Mouse (Mus musculus): ENCODE measurements at regions not wholly inside any gene's neighbourhood (a gene's known extent, or its start where the extent isn't known, plus 50 kb on each side); places are given as distances from the start of the nearest gene placed in this dataset.
A peak's percentile ranks its signal among the peaks of the same experiment; 100 is the strongest.

DNA sequence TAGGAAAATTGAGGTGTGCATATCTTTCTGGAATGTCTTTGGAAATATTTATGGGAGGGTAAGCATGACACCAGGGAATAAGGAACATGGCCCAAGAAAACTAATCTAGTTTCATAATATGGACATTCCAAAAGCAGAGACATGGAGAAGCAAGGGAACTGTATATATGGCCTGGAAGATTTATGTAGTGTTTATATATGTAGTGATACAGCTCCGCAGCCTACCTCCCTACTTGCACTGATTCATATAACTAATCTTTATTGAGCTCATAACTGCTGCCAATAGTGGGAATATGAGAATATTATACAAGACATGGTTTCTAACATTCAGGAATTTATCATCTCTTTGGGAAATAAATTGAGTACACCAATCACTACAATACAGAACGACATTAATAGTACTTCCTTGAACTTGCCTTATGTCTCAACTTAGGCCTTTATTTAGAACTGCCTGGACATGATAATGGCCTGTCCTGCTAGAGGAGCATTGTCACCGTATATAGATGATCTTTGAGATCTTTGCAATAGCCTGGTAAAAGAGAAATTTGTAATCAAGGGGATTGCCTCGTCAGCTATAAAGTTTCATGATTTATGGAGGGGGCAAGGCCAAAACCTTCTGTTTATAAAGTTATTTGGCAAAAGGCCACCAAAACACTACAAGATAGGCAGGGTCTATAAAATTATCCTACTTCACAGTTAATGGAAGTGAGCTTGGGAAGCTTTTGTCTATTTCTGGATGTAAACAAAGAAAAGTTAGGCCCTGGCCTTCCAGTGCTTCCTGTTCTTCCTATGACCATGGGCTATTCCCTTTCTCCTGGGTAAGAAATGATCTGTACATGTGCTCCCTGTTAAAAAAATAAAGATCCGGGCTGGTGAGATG is 213.4 kb upstream of the Dcbld2 start:
- no peak for TF ChIP-seq CTCF (IDR thresholded peaks at IDR 0.05)
- DNase-seq (ENCODE audit: low spot score) (no peak), ATAC-seq (ENCODE audit: low FRiP score) (no peak)
- H3K27ac ChIP-seq (ENCODE audit: low read depth, low read length): no peak overlapping the region
- no peaks in the 10 kb centered on the region for H3K9me3 ChIP-seq (ENCODE audit: low read length)
- H3K4me1 ChIP-seq (ENCODE audit: insufficient read depth, low read length): no peaks in the 10 kb centered on the region
- H3K9ac ChIP-seq (replicated peaks; ENCODE audit: low read length, poor library complexity, severe bottlenecking): no peak overlapping the region
- no peak overlapping the region for H3K4me3 ChIP-seq (ENCODE audit: low read depth, low read length)
- H3K36me3 ChIP-seq (ENCODE audit: insufficient read depth, low read length): no peaks in the 10 kb centered on the region
- 90% methylated on average over 5 of the region's 5 CpGs for WGBS
- no peak overlapping the region for H3K4me2 ChIP-seq (ENCODE audit: low read depth, low read length, poor library complexity, severe bottlenecking)
- H3K27me3 ChIP-seq (ENCODE audit: insufficient read depth, low read length): no peaks in the 10 kb centered on the region

DNA sequence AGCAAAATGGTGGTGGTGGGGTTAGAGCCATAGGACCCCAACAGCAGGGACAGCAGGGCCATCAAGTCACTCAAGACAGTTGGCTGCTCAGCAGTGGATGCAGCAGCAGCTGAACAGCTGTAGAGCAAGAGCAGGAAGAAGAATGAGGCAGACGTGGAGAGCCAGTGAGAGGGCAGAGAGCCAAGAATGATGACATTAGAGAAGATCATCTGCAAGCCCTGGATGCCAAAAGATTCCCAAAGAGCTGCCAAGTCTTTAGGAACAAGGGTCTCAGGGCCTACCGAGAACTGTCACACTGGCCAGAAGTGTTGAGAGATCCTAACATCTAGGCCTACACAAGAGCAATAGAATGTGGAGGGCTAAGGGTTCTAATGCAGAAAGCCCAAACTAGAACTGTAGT is 196.4 kb upstream of the Dcbld2 start:
- DNase-seq (ENCODE audit: low spot score) (peak; percentile 21), ATAC-seq (ENCODE audit: low FRiP score) (no peak)
- Histone ChIP-seq H3K27ac (ENCODE audit: low read depth, low read length) (no peak overlapping the region), H3K4me3 (ENCODE audit: low read depth, low read length) (no peak overlapping the region), H3K36me3 (ENCODE audit: insufficient read depth, low read length) (no peaks in the 10 kb centered on the region), H3K27me3 (ENCODE audit: insufficient read depth, low read length) (no peaks in the 10 kb centered on the region), H3K9me3 (ENCODE audit: low read length) (no peaks in the 10 kb centered on the region), H3K4me1 (ENCODE audit: insufficient read depth, low read length) (no peaks in the 10 kb centered on the region), H3K9ac (replicated peaks; ENCODE audit: low read length, poor library complexity, severe bottlenecking) (no peak overlapping the region), H3K4me2 (ENCODE audit: low read depth, low read length, poor library complexity, severe bottlenecking) (no peak overlapping the region)
- WGBS: 75% methylated on average over 2 of the region's 2 CpGs
- no peak for TF ChIP-seq CTCF (IDR thresholded peaks at IDR 0.05)

DNA sequence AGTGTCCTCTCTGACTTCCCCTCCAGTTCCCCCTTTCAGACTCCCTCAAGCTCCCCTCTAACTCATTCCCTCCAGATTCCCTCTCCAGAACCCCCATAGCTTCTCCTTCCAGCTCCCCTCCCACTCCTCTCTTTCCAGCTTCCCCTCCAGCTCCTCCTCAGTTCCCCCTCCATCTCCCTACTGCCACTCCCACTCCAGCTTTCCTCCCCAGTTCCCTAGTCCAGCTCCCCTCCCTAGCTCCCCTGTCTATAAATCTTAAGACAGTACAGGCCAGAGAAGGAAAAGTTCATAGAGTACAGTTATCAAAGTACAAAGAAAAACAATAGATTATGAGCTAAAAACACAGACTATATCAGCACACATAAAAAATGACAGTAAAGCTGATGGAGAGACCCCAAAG is 173.6 kb upstream of the Dcbld2 start:
- no peaks in the 10 kb centered on the region for H3K36me3 ChIP-seq (ENCODE audit: insufficient read depth, low read length)
- H3K9me3 ChIP-seq (ENCODE audit: low read length): no peaks in the 10 kb centered on the region
- H3K4me2 ChIP-seq (ENCODE audit: low read depth, low read length, poor library complexity, severe bottlenecking): no peak overlapping the region
- H3K9ac ChIP-seq (replicated peaks; ENCODE audit: low read length, poor library complexity, severe bottlenecking): no peak overlapping the region
- DNase-seq (ENCODE audit: low spot score) (no peak), ATAC-seq (ENCODE audit: low FRiP score) (no peak)
- H3K4me1 ChIP-seq (ENCODE audit: insufficient read depth, low read length): no peaks in the 10 kb centered on the region
- no peak overlapping the region for H3K4me3 ChIP-seq (ENCODE audit: low read depth, low read length)
- TF ChIP-seq CTCF (IDR thresholded peaks at IDR 0.05): no peak
- no peak overlapping the region for H3K27ac ChIP-seq (ENCODE audit: low read depth, low read length)
- no peaks in the 10 kb centered on the region for H3K27me3 ChIP-seq (ENCODE audit: insufficient read depth, low read length)

DNA sequence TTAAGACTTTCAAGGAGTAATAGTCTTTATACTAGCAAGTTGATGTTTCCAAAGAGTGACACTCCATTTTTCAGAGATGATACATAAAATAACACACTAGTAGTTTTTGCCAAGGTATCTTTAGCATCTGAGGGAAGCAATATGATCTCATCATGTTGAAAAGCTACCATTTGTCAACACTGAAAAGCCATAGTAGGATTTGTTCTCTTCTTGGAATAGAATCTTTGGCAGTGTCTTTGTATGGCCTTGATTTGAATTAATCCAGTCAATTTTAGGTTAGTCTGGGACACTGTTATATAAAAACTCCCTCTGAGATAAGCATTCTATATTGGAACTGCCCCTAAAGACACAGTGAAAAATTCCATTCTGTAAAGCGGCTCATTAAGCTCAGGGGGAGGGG is 171.4 kb upstream of the Dcbld2 start:
- H3K4me2 ChIP-seq (ENCODE audit: low read depth, low read length, poor library complexity, severe bottlenecking): no peak overlapping the region
- ATAC-seq (ENCODE audit: low FRiP score) (no peak), DNase-seq (ENCODE audit: low spot score) (no peak)
- no peaks in the 10 kb centered on the region for H3K36me3 ChIP-seq (ENCODE audit: insufficient read depth, low read length)
- H3K27ac ChIP-seq (ENCODE audit: low read depth, low read length): no peak overlapping the region
- no peaks in the 10 kb centered on the region for H3K4me1 ChIP-seq (ENCODE audit: insufficient read depth, low read length)
- H3K9me3 ChIP-seq (ENCODE audit: low read length): no peaks in the 10 kb centered on the region
- no peak overlapping the region for H3K9ac ChIP-seq (replicated peaks; ENCODE audit: low read length, poor library complexity, severe bottlenecking)
- no peak for TF ChIP-seq CTCF (IDR thresholded peaks at IDR 0.05)
- no peaks in the 10 kb centered on the region for H3K27me3 ChIP-seq (ENCODE audit: insufficient read depth, low read length)
- no peak overlapping the region for H3K4me3 ChIP-seq (ENCODE audit: low read depth, low read length)
- WGBS: 87% methylated on average over 1 of the region's 1 CpGs

DNA sequence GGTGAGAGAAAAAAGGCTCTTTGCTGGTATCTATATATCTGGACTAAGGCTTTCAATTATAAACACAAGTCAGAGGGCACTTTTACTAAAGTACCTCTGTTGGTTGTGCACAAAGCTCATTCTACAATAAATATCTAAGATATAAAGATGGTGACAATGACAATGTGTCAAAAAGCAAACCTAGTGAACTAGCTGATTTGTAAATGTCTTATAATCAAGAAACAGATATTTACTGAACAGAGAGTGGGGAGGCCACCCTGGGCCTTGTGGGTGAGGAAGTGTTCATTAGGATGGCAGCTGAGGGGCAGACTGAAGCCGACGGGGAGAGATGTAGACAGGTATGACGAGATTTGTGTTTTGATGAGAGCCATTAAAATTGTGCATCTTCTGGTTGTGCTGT is 132.0 kb upstream of the Dcbld2 start:
- Histone ChIP-seq H3K9me3 (ENCODE audit: low read length) (no peaks in the 10 kb centered on the region), H3K4me1 (ENCODE audit: insufficient read depth, low read length) (no peaks in the 10 kb centered on the region), H3K36me3 (ENCODE audit: insufficient read depth, low read length) (no peaks in the 10 kb centered on the region), H3K9ac (replicated peaks; ENCODE audit: low read length, poor library complexity, severe bottlenecking) (no peak overlapping the region), H3K4me2 (ENCODE audit: low read depth, low read length, poor library complexity, severe bottlenecking) (no peak overlapping the region), H3K27me3 (ENCODE audit: insufficient read depth, low read length) (no peaks in the 10 kb centered on the region), H3K27ac (ENCODE audit: low read depth, low read length) (no peak overlapping the region), H3K4me3 (ENCODE audit: low read depth, low read length) (no peak overlapping the region)
- DNase-seq (ENCODE audit: low spot score) (no peak), ATAC-seq (ENCODE audit: low FRiP score) (no peak)
- no peak for TF ChIP-seq CTCF (IDR thresholded peaks at IDR 0.05)
- 89% methylated on average over 3 of the region's 3 CpGs for WGBS

DNA sequence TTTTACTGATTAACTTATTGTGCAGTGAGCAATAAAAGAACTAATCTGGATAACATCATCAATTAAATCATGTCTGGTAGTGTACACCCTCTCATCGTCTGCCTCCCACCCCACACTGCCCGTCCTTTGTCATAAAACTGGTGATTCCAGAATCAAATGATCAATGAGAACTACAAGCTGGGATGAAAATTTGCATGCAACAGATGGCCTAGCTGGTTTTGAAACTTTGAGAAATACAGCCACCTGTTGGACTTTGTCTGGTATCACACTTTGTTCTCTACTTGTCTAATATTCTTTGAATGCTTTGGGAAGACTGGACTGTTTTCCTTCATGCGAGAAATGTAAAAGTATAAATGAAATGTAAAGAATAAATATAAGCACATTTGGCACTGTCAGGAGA is 126.8 kb upstream of the Dcbld2 start:
- peak; percentile 74 for TF ChIP-seq CTCF (IDR thresholded peaks at IDR 0.05)
- WGBS: 44% methylated on average over 3 of the region's 3 CpGs
- no peak overlapping the region for H3K4me2 ChIP-seq (ENCODE audit: low read depth, low read length, poor library complexity, severe bottlenecking)

More for the DNA sequence above, 126.8 kb upstream of the Dcbld2 start:
- no peak overlapping the region for H3K4me3 ChIP-seq (ENCODE audit: low read depth, low read length)
- H3K27ac ChIP-seq (ENCODE audit: low read depth, low read length): no peak overlapping the region
- H3K4me1 ChIP-seq (ENCODE audit: insufficient read depth, low read length): no peaks in the 10 kb centered on the region
- no peaks in the 10 kb centered on the region for H3K9me3 ChIP-seq (ENCODE audit: low read length)
- H3K9ac ChIP-seq (replicated peaks; ENCODE audit: low read length, poor library complexity, severe bottlenecking): no peak overlapping the region
- peak; percentile 52 for DNase-seq (ENCODE audit: low spot score)
- no peak for ATAC-seq (ENCODE audit: low FRiP score)
- H3K36me3 ChIP-seq (ENCODE audit: insufficient read depth, low read length): no peaks in the 10 kb centered on the region
- no peaks in the 10 kb centered on the region for H3K27me3 ChIP-seq (ENCODE audit: insufficient read depth, low read length)
